Comparison of ENCODE assay signal across 15 mouse cellular contexts in the genomic region with DNA sequence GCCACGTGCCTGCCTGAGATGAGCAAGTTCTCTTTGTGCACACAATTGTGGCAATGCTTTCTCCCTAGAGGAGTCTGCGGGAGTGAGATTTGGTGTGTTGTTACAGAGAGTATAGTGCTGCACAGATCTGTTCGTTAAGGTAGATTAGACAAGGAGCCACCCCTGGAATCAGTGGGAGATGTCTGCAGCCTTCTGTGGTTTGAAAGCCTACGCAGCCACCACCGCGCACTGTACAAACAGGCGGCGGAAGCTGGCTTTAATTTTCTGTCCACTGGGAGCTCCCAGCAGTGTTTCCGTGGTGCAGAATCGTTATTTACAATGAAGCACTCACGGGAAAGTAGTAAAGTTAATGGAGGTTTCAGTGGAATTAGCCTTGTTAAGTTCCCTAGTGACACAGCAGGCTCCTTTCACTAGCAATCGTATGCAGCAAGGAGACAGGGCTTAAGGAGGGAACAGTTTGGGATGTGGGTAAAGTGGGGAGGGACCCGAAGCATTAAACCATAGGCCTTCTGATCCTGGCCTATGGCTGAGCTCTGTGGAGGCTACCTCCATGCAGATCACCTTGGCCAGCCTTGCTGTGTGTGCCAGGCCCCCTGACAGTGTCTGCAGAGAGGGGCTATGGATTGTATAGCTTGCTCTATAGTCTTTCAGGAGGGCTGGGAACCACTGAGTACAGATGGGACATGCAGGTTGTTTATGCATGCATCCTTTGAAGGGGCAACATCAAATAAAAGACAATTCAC.
DNase-seq lines count a peak whose midpoint lies in the region; ATAC-seq lines count a peak whose summit lies in the region.
"Had no signal": no experiment of that assay in that cellular context is flagged by ENCODE, and none has a peak within 500 bp of the region (broad histone marks: within the 10 kb centered on the region; RNA-seq: fewer than 3 reads in every experiment).

No protein-coding gene starts in this region.

- peak; percentile 54 for DNase-seq in brain, adult 2 months (ENCODE audit: low read depth, low spot score)
- no peak for DNase-seq in adrenal gland, postnatal 14 days
- DNase-seq in cerebellum, adult 11-12 months, result no peak
- DNase-seq: adrenal gland, adult 2 months; cerebellum, adult 8-10 months; heart, postnatal 10 days; lung, postnatal 4 days; thymus, postnatal 14 days had no signal

- H3K4me3 ChIP-seq in forebrain, embryonic 13.5 days, result no peak overlapping the region
- H3K4me3 ChIP-seq in forebrain, embryonic 12.5 days (replicated peaks), result no peak overlapping the region
- no peak overlapping the region for H3K4me3 ChIP-seq in hindbrain, embryonic 15.5 days
- H3K4me3 ChIP-seq in midbrain, embryonic 16.5 days (ENCODE audit: low read depth, low read length), result no peak overlapping the region
- H3K4me3 ChIP-seq: embryonic facial prominence, embryonic 15.5 days had no signal

- no peak for ATAC-seq in forebrain, embryonic 13.5 days
- ATAC-seq in forebrain, embryonic 12.5 days (ENCODE audit: low FRiP score), result no peak
- peak; percentile 76; the same call in 1 of the 2 replicates for ATAC-seq in hindbrain, embryonic 15.5 days (ENCODE audit: low FRiP score, low read depth)
- peak; percentile 61; the same call in 1 of the 2 replicates for ATAC-seq in midbrain, embryonic 16.5 days
- ATAC-seq in inflammation-experienced regulatory T-cells, adult 6 months, result no peak

- H3K9me3 ChIP-seq in forebrain, embryonic 13.5 days (replicated peaks), result no peaks in the 10 kb centered on the region
- no peaks in the 10 kb centered on the region for H3K9me3 ChIP-seq in forebrain, embryonic 12.5 days
- no peaks in the 10 kb centered on the region for H3K9me3 ChIP-seq in hindbrain, embryonic 15.5 days
- no peaks in the 10 kb centered on the region for H3K9me3 ChIP-seq in midbrain, embryonic 16.5 days (replicated peaks; ENCODE audit: control insufficient read depth, low read length, poor library complexity, severe bottlenecking)
- H3K9me3 ChIP-seq: embryonic facial prominence, embryonic 15.5 days had no signal

- H3K27me3 ChIP-seq in forebrain, embryonic 13.5 days, result no peaks in the 10 kb centered on the region
- peaks cover 10% of the 10 kb centered on the region; the same call in 1 of the 2 replicates for H3K27me3 ChIP-seq in forebrain, embryonic 12.5 days
- H3K27me3 ChIP-seq in hindbrain, embryonic 15.5 days, result no peaks in the 10 kb centered on the region
- no peaks in the 10 kb centered on the region for H3K27me3 ChIP-seq in midbrain, embryonic 16.5 days (ENCODE audit: control insufficient read depth, insufficient read depth, low read depth, low read length)
- H3K27me3 ChIP-seq: embryonic facial prominence, embryonic 15.5 days had no signal

- H3K36me3 ChIP-seq in forebrain, embryonic 13.5 days (ENCODE audit: poor library complexity, severe bottlenecking), result no peaks in the 10 kb centered on the region
- H3K36me3 ChIP-seq in forebrain, embryonic 12.5 days (replicated peaks), result no peaks in the 10 kb centered on the region
- no peaks in the 10 kb centered on the region for H3K36me3 ChIP-seq in hindbrain, embryonic 15.5 days
- H3K36me3 ChIP-seq in midbrain, embryonic 16.5 days (ENCODE audit: control insufficient read depth, insufficient read depth, low read length), result no peaks in the 10 kb centered on the region
- H3K36me3 ChIP-seq: embryonic facial prominence, embryonic 15.5 days had no signal

- WGBS in forebrain, embryonic 13.5 days, result 32% methylated on average over 13 of the region's 13 CpGs
- WGBS in forebrain, embryonic 12.5 days, result 35% methylated on average over 13 of the region's 13 CpGs
- WGBS in hindbrain, embryonic 15.5 days, result 32% methylated on average over 13 of the region's 13 CpGs
- WGBS in midbrain, embryonic 16.5 days, result 25% methylated on average over 13 of the region's 13 CpGs

- H3K27ac ChIP-seq in forebrain, embryonic 13.5 days, result no peak overlapping the region
- H3K27ac ChIP-seq in forebrain, embryonic 12.5 days, result no peak overlapping the region
- H3K27ac ChIP-seq in hindbrain, embryonic 15.5 days (replicated peaks), result 0 out of 2 replicates have a peak overlapping the region, but pooled peaks have one; percentile 12
- H3K27ac ChIP-seq in midbrain, embryonic 16.5 days (ENCODE audit: low read length), result no peak overlapping the region; the same call in 1 of the 2 replicates
- H3K27ac ChIP-seq: embryonic facial prominence, embryonic 15.5 days; kidney, postnatal 0 days had no signal

- no peak overlapping the region for H3K9ac ChIP-seq in forebrain, embryonic 13.5 days
- H3K9ac ChIP-seq in forebrain, embryonic 12.5 days, result no peak overlapping the region
- H3K9ac ChIP-seq in hindbrain, embryonic 15.5 days, result no peak overlapping the region
- H3K9ac ChIP-seq in midbrain, embryonic 16.5 days (ENCODE audit: low read depth, low read length), result no peak overlapping the region
- H3K9ac ChIP-seq: embryonic facial prominence, embryonic 15.5 days had no signal

- peak overlapping the region; percentile 18; the same call in 1 of the 2 replicates for H3K4me2 ChIP-seq in forebrain, embryonic 13.5 days
- H3K4me2 ChIP-seq in forebrain, embryonic 12.5 days, result no peak overlapping the region
- H3K4me2 ChIP-seq in hindbrain, embryonic 15.5 days, result no peak overlapping the region
- no peak overlapping the region for H3K4me2 ChIP-seq in midbrain, embryonic 16.5 days (ENCODE audit: low read length)
- H3K4me2 ChIP-seq: embryonic facial prominence, embryonic 15.5 days had no signal

- 0 out of 2 replicates have a peak, but pooled peaks cover 3% of the 10 kb centered on the region for H3K4me1 ChIP-seq in forebrain, embryonic 13.5 days
- H3K4me1 ChIP-seq in forebrain, embryonic 12.5 days, result peaks cover 36% of the 10 kb centered on the region
- peaks cover 9% of the 10 kb centered on the region; the same call in 1 of the 2 replicates for H3K4me1 ChIP-seq in hindbrain, embryonic 15.5 days (replicated peaks)
- peaks cover 4% of the 10 kb centered on the region for H3K4me1 ChIP-seq in midbrain, embryonic 16.5 days (ENCODE audit: control insufficient read depth, insufficient read depth, low read length)
- H3K4me1 ChIP-seq: embryonic facial prominence, embryonic 15.5 days had no signal

Comparison
In these comparisons a context has a peak if more than half of its experiments do, and no peak if none do; other contexts are left out.
1. ATAC-seq: peak in hindbrain, embryonic 15.5 days (single experiment) and midbrain, embryonic 16.5 days (single experiment); none in forebrain, embryonic 13.5 days (single experiment), forebrain, embryonic 12.5 days (single experiment) and inflammation-experienced regulatory T-cells, adult 6 months (single experiment).